Mouse (Mus musculus) adrenal gland, adult 18-20 months (tissue): ENCODE data around the gene Dmrtb1. TPM values are rescaled to one million over a fixed set of nuclear protein-coding genes. Genes with fewer than 3 reads are reported as not detected.
A peak's percentile ranks its signal among the peaks of the same experiment; 100 is the strongest.

Source experiments
- DNase-seq, 2 experiments: peaks; one replicate each; pipeline ENCODE4 v3.0.0; 2021 to 2022; ENCODE audit warnings: low spot score in 2 of 2
- long read RNA-seq, 2 experiments: library from polyadenylated mRNA; stranded (forward); transcript quantifications; one replicate each; pipeline ENCODE4 v2.0.0; 2021
- total RNA-seq, 2 experiments: library from RNA; stranded (reverse); gene quantifications; 1 replicate in 1 of 2; 2 replicates in 1 of 2; pipeline ENCODE4 v1.2.3; 2021

Dmrtb1 gene
- not detected for total RNA-seq
- long read RNA-seq, experiment 1 = 0 reads
- long read RNA-seq, experiment 2 = 0 reads

DNA sequence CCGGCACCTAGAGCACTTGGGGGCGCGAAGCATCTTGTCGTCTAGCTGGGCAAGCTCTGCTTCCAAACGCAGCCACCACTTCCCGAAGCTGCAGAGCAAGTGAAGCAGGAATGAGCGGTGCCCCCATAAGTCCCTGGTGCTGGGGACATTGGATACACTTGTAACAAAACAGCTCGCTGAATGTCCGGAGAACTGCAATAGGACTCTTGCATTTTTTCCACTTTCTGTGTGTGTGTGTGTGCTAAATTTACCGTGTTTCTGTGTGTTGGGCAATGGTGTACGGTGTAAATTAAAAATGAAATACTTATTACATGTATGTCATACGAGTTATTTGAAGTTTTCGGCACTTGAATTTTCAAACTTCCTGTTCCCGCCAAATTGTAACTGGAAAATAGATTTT lies at the start of gene Dmrtb1:
Gene Dmrtb1 (minus strand): TSS at position 101 of the 400 bp plus-strand sequence.
- no peak for DNase-seq

GRCm38 (mm10) chr4:107733603-107734002 lies 49.6 kb upstream of the Dmrtb1 start:
- no peak for DNase-seq

- DNase-seq = no peak
Measured at GRCm38 (mm10) chr4:107732624-107733023, 48.6 kb upstream of the Dmrtb1 start.

DNA sequence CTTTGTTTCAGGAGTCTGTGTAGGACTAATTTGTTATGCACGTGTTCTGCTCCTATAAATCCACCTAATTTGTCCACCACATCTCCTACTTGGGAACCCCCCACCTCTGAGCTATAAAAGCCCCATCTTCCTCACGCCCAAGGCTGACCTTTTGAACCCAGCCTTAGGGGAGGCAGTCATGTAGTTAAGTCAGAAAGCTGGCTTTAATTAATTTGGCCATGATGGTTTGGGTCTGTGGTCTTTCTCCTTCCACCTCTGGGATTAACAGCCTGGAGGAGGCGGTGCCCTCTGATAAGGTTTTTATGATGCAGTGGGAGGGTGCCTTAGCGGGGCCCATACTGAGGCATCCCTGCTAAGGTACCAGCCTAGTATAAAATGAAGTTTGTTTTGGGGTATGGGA lies 48.2 kb upstream of the Dmrtb1 start:
- no peak for DNase-seq

GRCm38 (mm10) chr4:107731088-107731465 lies 47.0 kb upstream of the Dmrtb1 start:
- no peak for DNase-seq

- DNase-seq = no peak
Measured at GRCm38 (mm10) chr4:107730391-107731087, 46.5 kb upstream of the Dmrtb1 start.

DNA sequence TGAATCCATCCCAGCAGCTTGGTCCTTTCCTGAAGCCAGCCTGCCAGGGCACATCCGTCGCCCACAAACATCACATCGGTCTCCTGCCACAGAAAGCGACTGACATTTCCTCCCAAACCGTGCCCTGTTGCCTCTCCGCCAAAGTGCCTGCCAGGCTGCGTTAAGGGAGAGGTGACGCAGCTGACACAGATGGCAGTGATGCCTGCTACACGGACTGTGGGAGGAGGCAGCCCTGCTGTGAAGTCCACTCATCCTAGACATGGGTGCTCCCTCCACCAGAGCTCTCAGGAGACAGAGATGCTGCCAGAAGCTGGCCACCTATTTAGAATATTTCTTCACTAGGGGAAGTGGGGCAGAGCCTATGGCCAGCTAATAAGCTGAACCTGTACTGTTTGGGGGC lies 41.4 kb upstream of the Dmrtb1 start:
- DNase-seq = no peak

- no peak for DNase-seq
Measured at GRCm38 (mm10) chr4:107720043-107720830, 36.2 kb upstream of the Dmrtb1 start.

DNA sequence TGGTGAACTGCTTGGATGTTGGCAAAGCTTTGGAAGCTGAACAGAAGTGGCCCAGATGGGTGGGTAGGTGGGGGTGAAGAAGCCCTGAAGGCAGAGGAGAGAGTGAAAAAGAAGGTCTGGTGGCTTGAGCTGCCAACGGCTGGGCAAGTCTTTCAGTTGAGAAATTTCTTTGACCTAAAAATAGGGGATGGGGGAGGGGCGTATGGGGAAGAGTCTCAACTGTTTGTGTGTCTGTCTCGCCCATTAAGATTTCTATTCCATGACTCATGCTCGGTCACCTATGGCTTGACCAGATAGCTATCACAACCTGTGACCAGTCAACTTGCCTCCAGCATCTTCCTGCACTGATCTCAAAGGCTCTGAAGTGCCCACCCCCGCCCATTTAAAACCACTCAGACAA lies 35.1 kb upstream of the Dmrtb1 start:
- DNase-seq = no peak

DNA sequence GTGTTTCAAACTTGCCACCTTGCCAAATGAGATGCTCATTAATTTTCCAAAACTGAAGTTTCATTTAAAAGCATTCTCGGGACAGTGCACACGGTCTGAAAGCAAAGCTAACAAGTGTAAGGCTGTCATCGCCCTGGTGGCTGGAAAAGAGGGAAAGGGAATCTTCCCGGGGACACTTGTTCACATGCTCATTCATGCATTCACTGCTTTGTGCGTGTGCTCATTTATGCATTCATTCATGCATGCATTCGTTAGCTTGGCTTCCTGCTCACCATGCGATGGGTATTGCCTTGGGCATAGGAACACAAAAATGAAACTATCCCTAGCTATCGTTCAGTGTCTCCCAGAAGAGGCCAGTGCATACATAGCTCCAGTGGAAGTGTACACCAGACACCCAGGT lies 34.7 kb upstream of the Dmrtb1 start:
- DNase-seq = no peak

DNA sequence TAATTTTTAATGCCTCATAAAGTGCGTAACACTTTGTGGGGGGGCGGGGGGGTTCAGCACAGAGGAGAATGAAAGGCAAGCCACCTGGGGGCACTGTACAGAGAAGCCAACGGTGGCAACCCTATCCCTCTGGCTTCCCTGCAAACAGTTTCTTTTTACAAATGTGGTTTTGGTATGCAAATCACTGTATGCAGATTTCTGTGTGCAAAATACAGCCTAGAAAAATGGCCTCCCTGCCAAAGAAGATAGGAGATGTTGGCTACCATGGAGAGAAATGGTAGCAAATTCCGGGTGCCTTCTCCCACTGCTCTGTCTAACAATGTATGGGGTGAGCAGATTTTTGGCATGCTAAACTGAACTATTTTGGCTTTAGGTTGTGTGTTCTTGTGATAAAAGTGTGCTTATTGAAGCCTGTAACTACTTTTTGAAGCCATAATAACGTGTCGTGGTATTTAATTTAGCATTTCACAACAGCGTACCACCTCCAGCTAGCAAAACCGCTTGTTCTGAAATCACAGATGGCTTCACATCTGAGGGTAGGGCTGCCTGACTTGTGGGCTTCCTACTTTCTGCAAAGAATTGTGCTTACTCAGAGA lies 33.8 kb upstream of the Dmrtb1 start:
- no peak for DNase-seq

GRCm38 (mm10) chr4:107716754-107717299 lies 32.8 kb upstream of the Dmrtb1 start:
- no peak for DNase-seq

GRCm38 (mm10) chr4:107706884-107707283 lies 22.9 kb upstream of the Dmrtb1 start:
- no peak for DNase-seq

DNA sequence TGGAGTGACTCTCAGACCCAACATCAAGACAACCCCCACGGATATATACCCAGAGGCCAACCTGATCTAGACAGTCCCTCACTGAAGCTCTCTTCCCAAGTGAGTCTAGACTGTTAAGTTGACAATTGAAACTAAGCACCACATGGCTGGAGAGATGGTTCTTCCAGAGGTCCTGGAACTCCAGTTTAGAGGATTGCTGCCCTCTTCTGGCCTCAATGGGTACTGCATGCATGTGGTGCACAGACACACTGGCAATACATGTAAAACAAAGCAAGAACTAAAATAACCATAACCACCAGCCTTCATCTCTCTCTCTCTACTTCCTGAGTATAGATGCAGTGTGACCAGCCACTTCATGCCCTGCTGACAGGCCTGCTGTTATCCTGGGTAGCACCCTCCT lies 20.2 kb upstream of the Dmrtb1 start:
- DNase-seq = no peak

GRCm38 (mm10) chr4:107701679-107702078 lies 17.6 kb upstream of the Dmrtb1 start:
- no peak for DNase-seq

GRCm38 (mm10) chr4:107701116-107701515 lies 17.1 kb upstream of the Dmrtb1 start:
- peak in 1 of 2 experiments; percentile 30 for DNase-seq

GRCm38 (mm10) chr4:107699271-107699670 lies 15.2 kb upstream of the Dmrtb1 start:
- DNase-seq = no peak

GRCm38 (mm10) chr4:107693816-107694215 lies 9.8 kb upstream of the Dmrtb1 start:
- DNase-seq = no peak

GRCm38 (mm10) chr4:107688213-107688612 lies 4.2 kb upstream of the Dmrtb1 start:
- DNase-seq = no peak

DNA sequence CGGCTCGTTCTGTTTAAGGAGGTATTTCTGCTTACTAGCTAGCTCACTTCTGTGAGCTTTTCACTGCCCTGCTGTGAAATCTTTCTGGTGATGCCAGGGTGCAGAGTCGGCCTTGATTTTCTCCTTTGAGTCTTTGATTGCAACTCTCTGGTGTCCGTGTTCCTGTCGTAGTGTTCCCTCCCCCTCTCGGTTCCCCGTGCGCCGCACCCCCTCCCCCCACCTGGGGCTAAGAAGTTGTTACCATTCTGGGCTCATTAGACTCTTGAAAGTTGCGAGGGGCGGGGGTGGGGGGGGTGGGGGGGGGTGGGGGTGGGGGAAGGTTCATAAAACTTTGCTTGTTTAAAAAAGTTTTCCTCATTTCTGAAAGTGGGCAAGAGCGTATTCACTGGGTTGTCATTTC lies 3.1 kb upstream of the Dmrtb1 start:
- DNase-seq = no peak

GRCm38 (mm10) chr4:107683006-107683756 lies 849 bp downstream of the Dmrtb1 start:
- DNase-seq = no peak
